Mouse (Mus musculus) intestine, embryonic 15.5 days (tissue): ENCODE data around the gene Hoxd8. TPM values are rescaled to one million over a fixed set of nuclear protein-coding genes. Genes with fewer than 3 reads are reported as not detected.
A peak's percentile ranks its signal among the peaks of the same experiment; 100 is the strongest.

Experiments
- ATAC-seq: fragments of 200-750 bp; cut with Nextera tagmentation; 2 replicates; pipeline ENCODE4 v1.8.0; 2017; ENCODE audit warnings: moderate TSS enrichment, moderate library complexity
- H3K27ac ChIP-seq: fragments of 300-500 bp; sonication (generic); 2 replicates; pipeline ENCODE4 v1.5.1; 2015; ENCODE audit warnings: mild to moderate bottlenecking, inconsistent platforms
- H3K27me3 ChIP-seq: fragments of 300-500 bp; sonication (generic); replicated peaks from 2 replicates; pipeline ENCODE4 v1.6.1; 2015; ENCODE audit warnings: inconsistent platforms
- H3K36me3 ChIP-seq: fragments of 300-500 bp; sonication (generic); 2 replicates; pipeline ENCODE4 v1.6.1; 2015; ENCODE audit warnings: inconsistent platforms
- H3K4me1 ChIP-seq: fragments of 300-500 bp; sonication (generic); replicated peaks from 2 replicates; pipeline ENCODE4 v1.6.1; 2015; ENCODE audit warnings: inconsistent platforms
- H3K4me2 ChIP-seq: fragments of 300-500 bp; sonication (generic); replicated peaks from 2 replicates; pipeline ENCODE4 v1.6.1; 2015; ENCODE audit warnings: mild to moderate bottlenecking, inconsistent platforms
- H3K4me3 ChIP-seq: fragments of 300-500 bp; sonication (generic); replicated peaks from 2 replicates; pipeline ENCODE4 v1.5.1; 2015; ENCODE audit warnings: inconsistent platforms
- H3K9ac ChIP-seq: fragments of 300-500 bp; sonication (generic); 2 replicates; pipeline ENCODE4 v1.6.1; 2015; ENCODE audit warnings: inconsistent platforms
- H3K9me3 ChIP-seq: fragments of 300-500 bp; sonication (generic); 2 replicates; pipeline ENCODE4 v1.6.1; 2016; ENCODE audit warnings: inconsistent platforms
- WGBS: fragments of 180-500 bp; shearing (Covaris S2); methylation state at CpG from one replicate; pipeline ENCODE4 v1.1.7; 2015; 5-methylcytosine and 5-hydroxymethylcytosine counted together
- polyA plus RNA-seq: library from polyadenylated mRNA; unstranded; fragments of >200 nt; fragmentation: Nextera tagmentation; extraction: Ambion mirVana; gene quantifications from 2 replicates; pipeline ENCODE4 v1.2.1, GENCODE M21; 2015

The Hoxd8 gene
- 4.2 and 5.1 TPM in 2 replicates for polyA plus RNA-seq

DNA sequence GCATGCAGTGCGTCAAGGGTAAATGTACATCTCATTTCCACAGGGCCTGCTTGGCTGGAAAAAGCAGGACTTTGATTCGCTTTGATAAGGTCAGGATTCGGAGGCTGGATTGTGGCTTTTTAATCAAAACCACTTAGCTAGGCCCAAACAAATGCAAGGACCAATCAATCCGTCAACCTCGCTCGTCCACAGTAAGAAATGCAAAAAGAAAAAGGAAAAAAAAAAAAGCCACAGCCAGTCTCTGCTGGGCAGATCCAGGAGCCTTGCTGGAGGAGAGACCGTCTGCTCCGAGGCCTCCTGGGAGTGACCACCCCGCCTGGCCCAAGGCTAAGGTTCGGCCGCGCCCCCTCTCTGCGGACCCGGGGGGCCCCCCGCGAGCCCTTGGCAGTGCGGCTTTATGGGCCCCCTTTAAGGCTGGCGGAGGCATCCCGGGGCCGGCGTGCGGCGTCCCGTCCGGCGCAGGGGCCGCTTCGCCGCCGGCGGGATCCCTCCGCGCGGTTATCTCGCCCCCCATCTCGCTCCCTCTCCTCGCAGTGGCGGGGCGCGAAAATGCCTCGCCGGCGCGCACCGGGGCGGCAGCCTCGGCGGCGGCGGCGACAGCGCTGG, at the start of gene Hoxd8:
TSS of gene Hoxd8 (plus strand) at position 223 of the 606 bp plus-strand sequence.
- peaks cover 78% of the 10 kb centered on the region for H3K27me3 ChIP-seq
- no peaks in the 10 kb centered on the region for H3K36me3 ChIP-seq
- H3K4me3 ChIP-seq: peak within 1 kb of the TSS; percentile 63
- no peaks in the 10 kb centered on the region for H3K9me3 ChIP-seq
- H3K27ac ChIP-seq: peak within 1 kb of the TSS; percentile 86
- peak; percentile 42 for ATAC-seq
- H3K9ac ChIP-seq: peak within 1 kb of the TSS; percentile 58
- peaks cover 9% of the 10 kb centered on the region for H3K4me1 ChIP-seq
- WGBS: under 1% methylated on average over 47 of the region's 52 CpGs
- peak within 1 kb of the TSS; percentile 88 for H3K4me2 ChIP-seq

DNA sequence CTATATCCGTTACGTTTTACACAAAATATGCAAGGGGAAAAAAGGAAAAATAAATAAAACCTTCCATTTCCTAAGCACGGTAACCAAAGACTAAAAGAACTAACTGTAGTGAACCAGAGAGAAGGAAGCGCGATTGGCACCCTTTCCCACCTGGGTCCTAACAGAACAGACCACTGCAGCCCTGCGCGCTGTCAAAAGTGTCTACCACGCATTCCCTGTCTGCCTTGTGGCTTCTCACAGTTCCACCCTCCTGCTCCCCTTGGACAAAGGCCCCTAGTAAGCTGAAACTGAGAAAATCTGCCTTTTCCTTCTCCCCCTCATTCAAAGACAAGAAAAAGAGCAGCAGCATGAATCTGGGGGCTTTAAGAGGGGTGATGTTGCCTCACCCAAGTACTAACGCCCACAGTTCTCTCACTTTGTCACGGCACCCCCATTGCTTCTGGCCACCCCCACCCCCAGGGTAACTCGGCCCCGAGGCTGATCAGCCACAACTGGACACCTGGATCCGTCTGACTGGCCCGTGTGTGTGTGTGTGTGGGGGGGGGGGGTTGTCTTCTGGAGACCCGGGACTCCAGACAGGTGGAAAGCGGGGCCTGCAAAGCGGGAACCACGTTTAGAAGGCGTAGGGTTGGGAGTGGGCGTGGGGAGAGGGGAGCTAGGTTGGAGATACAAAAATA, 49.5 kb upstream of the Hoxd8 start:
- Histone ChIP-seq H3K36me3 (no peaks in the 10 kb centered on the region), H3K4me2 (peak overlapping the region; percentile 73), H3K4me3 (0 out of 2 replicates have a peak overlapping the region, but pooled peaks have one; percentile 40), H3K4me1 (peaks cover 22% of the 10 kb centered on the region), H3K27me3 (peaks cover 85% of the 10 kb centered on the region), H3K9me3 (no peaks in the 10 kb centered on the region), H3K27ac (no peak overlapping the region), H3K9ac (no peak overlapping the region)
- 4% methylated on average over 20 of the region's 20 CpGs for WGBS
- ATAC-seq: peak; percentile 48

DNA sequence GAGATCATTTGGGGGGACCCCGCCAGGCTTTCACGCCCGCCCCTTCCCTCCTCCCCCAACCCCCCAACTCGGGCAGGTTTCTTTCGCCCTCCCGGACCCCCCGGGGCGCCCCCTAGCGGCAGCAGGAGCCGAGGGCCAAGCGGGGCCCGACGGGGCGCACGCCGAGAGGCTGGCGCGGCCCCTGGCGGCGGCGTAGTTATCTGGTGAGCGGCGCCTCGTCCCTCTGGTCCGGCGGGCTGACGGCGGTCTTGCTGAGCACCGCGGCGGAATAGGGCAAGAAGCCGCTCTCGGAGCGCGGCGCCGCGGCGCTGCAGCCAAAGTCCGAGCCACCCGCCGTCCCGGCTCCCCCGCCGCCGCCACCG, 49.0 kb upstream of the Hoxd8 start:
- ATAC-seq: peak; percentile 52
- peaks cover 83% of the 10 kb centered on the region for H3K27me3 ChIP-seq
- 2% methylated on average over 43 of the region's 47 CpGs for WGBS

DNA sequence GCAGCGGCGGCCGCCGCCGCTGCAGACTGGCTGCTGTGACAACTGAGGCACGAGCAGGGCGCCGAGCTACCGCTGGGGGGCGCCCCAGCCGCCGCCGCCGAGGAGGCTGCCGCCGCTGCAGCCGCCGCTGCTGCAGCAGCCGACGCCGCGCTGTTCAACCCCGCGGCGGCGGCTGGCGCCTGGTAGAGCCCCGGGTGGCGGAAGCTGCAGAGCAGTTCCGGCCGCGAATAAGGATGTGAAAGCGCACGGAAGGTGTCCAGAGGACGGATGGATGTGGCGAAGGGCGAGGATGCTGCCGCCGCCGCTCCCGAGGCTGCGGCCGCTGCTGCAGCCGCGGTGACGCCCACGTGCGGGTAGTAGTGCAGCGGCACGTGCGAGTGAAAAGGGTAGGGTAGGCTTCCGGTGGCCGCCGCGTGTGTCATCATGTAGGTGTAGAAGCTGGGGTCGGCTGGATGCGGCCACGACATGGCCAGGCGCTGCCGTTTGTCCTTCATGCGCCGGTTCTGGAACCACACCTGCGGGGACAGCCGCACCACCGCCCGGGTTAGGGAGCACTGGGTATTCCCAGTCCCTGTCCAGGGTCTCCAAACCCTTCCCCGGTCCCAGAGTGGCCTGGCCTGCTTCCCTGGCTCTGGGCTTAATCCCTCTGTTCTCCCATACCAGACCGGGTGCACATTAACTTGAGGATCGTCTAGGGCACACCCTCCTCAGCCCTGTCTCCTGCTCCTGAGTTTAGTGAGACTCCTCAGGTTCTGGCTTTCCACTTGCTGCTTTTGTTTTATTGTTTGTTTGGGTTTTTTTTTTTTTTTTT, 48.4 kb upstream of the Hoxd8 start:
- under 1% methylated on average over 65 of the region's 69 CpGs for WGBS
- H3K4me2 ChIP-seq: peak overlapping the region; percentile 73
- peak overlapping the region; percentile 40 for H3K4me3 ChIP-seq
- H3K36me3 ChIP-seq: no peaks in the 10 kb centered on the region
- H3K9ac ChIP-seq: no peak overlapping the region; the same call in 1 of the 2 replicates
- ATAC-seq: peak; percentile 51
- H3K27ac ChIP-seq: no peak overlapping the region
- peaks cover 83% of the 10 kb centered on the region for H3K27me3 ChIP-seq
- no peaks in the 10 kb centered on the region for H3K9me3 ChIP-seq
- H3K4me1 ChIP-seq: peaks cover 22% of the 10 kb centered on the region

More for the DNA sequence above, 49.0 kb upstream of the Hoxd8 start:
- Histone ChIP-seq H3K4me3 (peak overlapping the region; percentile 40), H3K36me3 (no peaks in the 10 kb centered on the region), H3K9ac (no peak overlapping the region), H3K4me1 (peaks cover 22% of the 10 kb centered on the region), H3K9me3 (no peaks in the 10 kb centered on the region), H3K27ac (no peak overlapping the region), H3K4me2 (peak overlapping the region; percentile 73)

DNA sequence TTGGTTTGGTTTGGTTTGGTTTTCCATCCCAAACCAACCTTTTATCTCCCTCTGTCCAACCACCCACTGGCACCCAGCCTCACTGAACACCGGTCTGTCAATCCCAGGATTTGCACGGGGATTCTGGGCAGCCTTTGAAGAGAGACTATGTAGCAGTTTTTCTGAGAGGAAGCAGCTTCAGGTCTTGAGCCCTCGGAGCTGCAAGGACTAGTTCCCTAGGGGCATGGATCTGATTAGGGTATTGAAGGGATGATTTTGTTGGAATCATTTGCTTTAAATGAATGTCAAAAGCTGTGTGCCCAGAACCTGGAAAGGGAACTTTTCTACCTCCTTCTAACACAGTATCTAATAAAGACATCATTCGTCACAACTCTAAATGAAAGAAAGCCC, 47.8 kb upstream of the Hoxd8 start:
- H3K4me1 ChIP-seq: peaks cover 24% of the 10 kb centered on the region
- ATAC-seq: no peak
- no peak overlapping the region for H3K4me3 ChIP-seq
- no peak overlapping the region for H3K4me2 ChIP-seq
- H3K27ac ChIP-seq: no peak overlapping the region
- no peaks in the 10 kb centered on the region for H3K36me3 ChIP-seq
- peaks cover 84% of the 10 kb centered on the region for H3K27me3 ChIP-seq
- H3K9ac ChIP-seq: no peak overlapping the region
- H3K9me3 ChIP-seq: no peaks in the 10 kb centered on the region
- WGBS: 5% methylated on average over 4 of the region's 4 CpGs

DNA sequence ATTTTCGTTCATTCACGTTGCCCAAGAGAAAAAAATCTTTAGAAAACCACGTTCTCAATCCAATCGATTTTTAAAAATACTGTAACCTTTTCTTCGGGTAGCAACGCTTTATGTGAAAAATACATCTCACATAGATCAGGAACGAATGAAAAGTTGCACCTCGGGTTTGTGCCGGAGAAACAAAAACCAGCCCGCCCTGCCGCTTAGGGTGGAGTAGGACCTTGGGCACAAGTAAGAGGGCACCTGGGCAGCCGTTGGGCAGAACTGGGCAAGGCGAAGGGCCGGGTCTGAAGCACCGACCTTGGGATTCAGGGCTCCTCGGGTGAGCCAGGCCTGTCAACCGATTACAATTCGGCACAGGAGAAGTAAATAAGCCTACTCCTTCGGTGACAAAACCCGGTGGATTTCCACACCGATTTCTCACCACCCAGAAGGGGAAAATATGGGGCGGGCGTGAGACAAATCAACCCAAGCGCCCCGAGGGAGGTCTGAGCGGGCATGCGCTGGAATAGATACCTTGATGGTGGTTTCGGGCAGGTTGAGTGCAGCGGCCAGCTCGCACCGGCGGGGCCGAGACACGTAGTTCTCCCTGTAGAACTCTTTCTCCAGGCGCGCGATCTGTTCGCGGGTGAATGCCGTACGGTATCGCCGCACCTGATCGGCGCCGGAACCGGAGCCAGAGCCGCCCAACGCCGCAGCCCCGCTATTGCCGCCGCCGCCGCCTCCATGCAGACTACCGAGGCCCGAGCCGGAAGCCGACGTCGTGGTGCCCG, 47.0 kb upstream of the Hoxd8 start:
- Histone ChIP-seq H3K27ac (no peak overlapping the region), H3K36me3 (no peaks in the 10 kb centered on the region), H3K4me1 (peaks cover 26% of the 10 kb centered on the region), H3K4me2 (0 out of 2 replicates have a peak overlapping the region, but pooled peaks have one; percentile 22), H3K27me3 (peaks cover 84% of the 10 kb centered on the region), H3K9ac (no peak overlapping the region), H3K4me3 (peak overlapping the region; percentile 12; the same call in 1 of the 2 replicates), H3K9me3 (no peaks in the 10 kb centered on the region)
- no peak for ATAC-seq
- 3% methylated on average over 62 of the region's 62 CpGs for WGBS

DNA sequence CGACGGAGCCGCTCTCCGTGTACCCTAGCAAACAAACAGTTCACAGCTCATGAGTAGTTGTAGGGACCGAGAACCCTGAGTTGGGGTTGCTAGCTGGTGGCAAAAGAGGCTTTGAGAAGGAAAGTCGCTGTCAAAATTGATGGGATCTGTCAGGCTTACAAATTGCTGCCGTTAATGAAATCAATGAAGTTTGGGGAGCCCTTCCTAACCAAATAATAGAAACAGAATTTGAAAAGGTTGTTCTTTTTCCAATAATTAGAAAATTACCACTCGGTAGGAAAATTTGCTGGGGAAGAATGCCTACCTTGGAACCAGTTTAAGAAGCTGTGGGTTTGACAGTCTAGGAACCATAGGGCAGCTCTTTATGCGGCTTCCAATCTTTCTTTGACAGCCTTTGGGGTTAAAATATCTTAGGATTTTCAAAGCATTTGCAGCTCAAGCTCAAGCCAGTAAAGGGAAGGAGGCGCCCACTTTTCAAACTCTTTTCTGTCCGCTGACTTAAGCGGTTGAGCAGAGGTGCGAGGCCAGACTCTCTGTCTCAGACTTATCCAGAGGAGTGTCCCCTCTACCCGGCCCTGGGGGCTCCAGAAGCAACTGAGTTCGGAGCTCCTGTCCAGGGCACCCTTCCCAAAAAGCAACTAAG, 46.3 kb upstream of the Hoxd8 start:
- Histone ChIP-seq H3K4me1 (peaks cover 26% of the 10 kb centered on the region), H3K27me3 (peaks cover 88% of the 10 kb centered on the region), H3K4me3 (0 out of 2 replicates have a peak overlapping the region, but pooled peaks have one; percentile 12), H3K27ac (no peak overlapping the region), H3K9me3 (no peaks in the 10 kb centered on the region), H3K36me3 (no peaks in the 10 kb centered on the region), H3K9ac (no peak overlapping the region), H3K4me2 (0 out of 2 replicates have a peak overlapping the region, but pooled peaks have one; percentile 22)
- no peak for ATAC-seq
- WGBS: 3% methylated on average over 15 of the region's 15 CpGs

DNA sequence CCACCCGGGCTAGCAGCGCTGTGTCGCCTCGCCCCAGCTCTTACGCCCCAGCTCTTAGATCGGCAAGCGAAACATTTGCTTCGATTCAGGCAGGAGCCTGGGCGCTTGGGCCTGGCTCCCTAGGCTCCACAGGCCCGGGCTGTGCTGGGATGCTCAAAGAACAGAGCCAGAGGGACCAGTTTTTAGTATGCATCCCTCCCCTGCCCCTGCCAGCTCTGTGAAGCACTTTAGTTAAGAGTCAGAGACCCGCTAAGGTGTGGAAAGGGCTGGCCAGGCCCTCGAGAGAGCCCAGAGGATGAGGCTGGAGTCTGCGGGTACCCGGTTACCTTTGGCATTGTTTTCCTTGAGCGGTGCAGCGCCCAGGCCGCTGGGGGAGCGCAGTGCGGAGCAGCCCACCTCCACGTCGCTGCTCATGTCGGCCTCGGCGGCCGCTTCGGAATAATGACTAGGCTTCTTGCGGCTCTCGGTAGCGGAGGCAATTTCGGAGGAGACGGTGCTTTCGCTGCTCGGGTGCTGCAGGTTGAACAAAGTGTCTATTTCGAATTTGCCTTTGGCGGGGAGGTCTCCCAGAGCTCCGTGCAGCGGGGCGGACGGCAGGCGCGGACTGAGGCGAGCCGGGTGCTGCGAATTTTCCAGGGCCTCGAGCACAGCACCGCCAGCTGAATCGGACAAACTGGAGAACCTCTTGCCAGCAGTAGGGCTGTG, 45.6 kb upstream of the Hoxd8 start:
- Histone ChIP-seq H3K4me2 (no peak overlapping the region), H3K36me3 (no peaks in the 10 kb centered on the region), H3K27me3 (peaks cover 93% of the 10 kb centered on the region), H3K4me3 (no peak overlapping the region; the same call in 1 of the 2 replicates), H3K9me3 (no peaks in the 10 kb centered on the region), H3K27ac (no peak overlapping the region), H3K9ac (no peak overlapping the region), H3K4me1 (peaks cover 26% of the 10 kb centered on the region)
- under 1% methylated on average over 47 of the region's 47 CpGs for WGBS
- no peak for ATAC-seq

DNA sequence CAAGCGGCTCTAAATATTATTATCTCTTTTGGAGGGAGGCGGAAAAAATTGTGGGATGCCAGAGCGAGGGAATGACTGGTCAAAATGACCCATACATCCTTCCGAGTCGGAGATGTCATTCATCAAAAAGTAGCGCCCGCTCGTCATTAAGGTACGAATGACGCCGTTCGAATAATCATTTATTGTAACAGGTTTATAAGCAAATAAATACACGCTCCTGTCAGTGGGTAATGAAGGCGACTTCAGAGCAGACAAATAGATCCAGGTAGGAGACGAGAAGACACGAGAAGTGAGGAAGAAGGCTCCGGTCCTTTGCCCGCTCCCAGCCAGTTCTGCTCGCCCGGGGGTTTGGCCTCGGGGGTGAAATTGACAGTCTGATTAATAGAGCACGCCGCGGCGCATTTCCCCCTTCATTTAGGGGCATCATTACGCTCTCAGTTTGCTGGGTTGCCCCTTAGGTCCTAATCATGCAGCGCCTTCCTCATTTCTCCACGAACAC, 44.9 kb upstream of the Hoxd8 start, which contains the start of gene Evx2:
TSS of gene Evx2 (minus strand) at position 51 of the 499 bp plus-strand sequence.
- Histone ChIP-seq H3K4me2 (no peak within 1 kb of the TSS), H3K4me1 (peaks cover 26% of the 10 kb centered on the region), H3K9ac (no peak within 1 kb of the TSS), H3K27me3 (peaks cover 93% of the 10 kb centered on the region), H3K4me3 (no peak within 1 kb of the TSS; the same call in 1 of the 2 replicates), H3K9me3 (no peaks in the 10 kb centered on the region), H3K27ac (no peak within 1 kb of the TSS), H3K36me3 (no peaks in the 10 kb centered on the region)
- ATAC-seq: no peak
- WGBS: 2% methylated on average over 28 of the region's 28 CpGs

DNA sequence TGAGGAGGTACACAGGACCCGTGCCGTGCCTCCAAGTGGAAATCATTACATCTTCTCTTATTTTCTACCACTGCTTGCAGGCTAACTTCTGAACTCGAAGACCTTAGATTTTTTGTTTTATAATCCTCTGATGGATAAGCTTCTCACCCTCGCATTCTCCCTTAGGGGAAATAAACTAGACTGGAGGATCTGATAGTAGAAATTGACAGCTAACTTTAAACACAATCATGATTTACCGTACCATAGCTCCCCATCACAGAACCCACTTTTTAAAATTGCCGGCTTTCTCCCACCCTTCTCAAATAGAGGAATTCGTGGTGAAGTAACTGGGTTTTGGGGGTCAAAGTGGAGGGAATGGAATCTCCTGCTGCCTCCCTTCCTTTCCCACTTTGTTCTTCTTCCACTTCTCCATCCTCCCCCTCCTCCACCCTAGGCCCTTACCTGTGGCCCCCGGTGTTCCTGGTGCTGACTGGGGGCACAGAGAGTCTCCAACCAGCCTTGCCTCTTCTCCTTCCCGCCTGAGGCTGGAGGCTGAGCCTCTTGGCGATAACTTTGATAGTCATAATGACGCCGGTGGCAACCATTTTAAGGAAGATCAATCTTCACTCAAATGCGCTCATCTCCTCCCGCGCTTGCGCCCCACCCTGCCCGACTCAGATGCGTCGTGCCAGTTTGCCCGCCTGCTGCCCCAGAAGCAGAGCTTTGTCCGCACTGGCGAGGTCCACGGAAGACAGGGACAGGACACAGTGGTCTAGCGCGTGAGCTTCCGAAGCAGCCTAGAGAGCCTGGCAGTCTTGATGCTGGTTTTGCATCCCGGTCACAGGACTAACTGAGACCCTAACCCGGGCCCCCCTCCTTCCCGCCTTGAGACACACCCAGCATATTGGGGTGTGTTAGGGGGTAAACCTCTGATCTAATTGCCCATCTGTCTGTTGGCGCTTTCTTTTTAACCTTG, 43.7 kb upstream of the Hoxd8 start:
- no peaks in the 10 kb centered on the region for H3K9me3 ChIP-seq
- H3K27ac ChIP-seq: no peak overlapping the region
- no peaks in the 10 kb centered on the region for H3K36me3 ChIP-seq
- H3K27me3 ChIP-seq: peaks cover 91% of the 10 kb centered on the region
- 2% methylated on average over 30 of the region's 30 CpGs for WGBS
- no peak overlapping the region for H3K9ac ChIP-seq
- H3K4me1 ChIP-seq: peaks cover 21% of the 10 kb centered on the region
- H3K4me3 ChIP-seq: no peak overlapping the region
- peak overlapping the region; percentile 9; the same call in 1 of the 2 replicates for H3K4me2 ChIP-seq
- no peak for ATAC-seq
